Mouse (Mus musculus) gastrocnemius, postnatal 14 days (tissue): Measurements from ENCODE around the gene Olfr270. TPM values are rescaled to one million over a fixed set of nuclear protein-coding genes. Genes with fewer than 3 reads are reported as not detected.

ENCODE experiments used
- total RNA-seq, 2 experiments: library from RNA; stranded (reverse); gene quantifications; 2 replicates each; pipeline ENCODE4 v1.2.3; 2021

The Olfr270 gene
- total RNA-seq, 2 experiments from 2014 or later = not detected

Other genes starting within 250 kb of the Olfr270 start
- not detected for gene Olfr275, start 149.9 kb upstream of the Olfr270 start, total RNA-seq
- gene Olfr273, start 105.3 kb upstream of the Olfr270 start, total RNA-seq = not detected
- not detected for gene Olfr272, start 45.4 kb upstream of the Olfr270 start, total RNA-seq
- gene Nipsnap3a, start 24.7 kb downstream of the Olfr270 start, total RNA-seq = not detected
- 1 to 10 TPM; 4.5 to 6.5 TPM for gene Nipsnap3b, start 47.3 kb downstream of the Olfr270 start, total RNA-seq
- 10 to 100 TPM; 14.7 to 25.4 TPM for gene Abca1, start 195.3 kb downstream of the Olfr270 start, total RNA-seq